Mouse (Mus musculus): Measurements from ENCODE around the gene Galntl6.
"Not testable (repeated sequence)": the region's sequence is repeated elsewhere in the genome, so short reads cannot be mapped to it uniquely, and the experiment has no call there.

DNA sequence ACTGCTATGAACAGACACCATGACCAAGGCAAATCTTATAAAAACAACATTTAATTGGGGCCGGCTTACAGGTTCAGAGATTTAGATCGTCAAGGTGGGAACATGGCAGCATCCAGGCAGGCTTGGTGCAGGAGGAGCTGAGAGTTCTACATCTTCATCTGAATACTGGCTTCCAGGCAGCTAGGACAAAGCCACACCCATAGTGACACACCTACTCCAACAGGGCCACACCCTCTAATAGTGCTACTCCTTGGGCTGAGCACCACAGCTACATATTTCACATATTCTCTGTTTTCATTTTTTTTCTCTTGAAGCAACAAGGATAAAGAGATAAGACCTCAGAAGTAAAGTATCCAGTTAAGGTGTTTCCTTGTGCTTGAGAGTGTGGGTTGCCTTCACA, 1149.8 kb downstream of the Galntl6 start:
- not testable (repeated sequence) for TF ChIP-seq USF1 (IDR thresholded peaks at IDR 0.05; ENCODE audit: low read depth); POLR2A (IDR thresholded peaks at IDR 0.05; ENCODE audit: insufficient read length, low read depth); CEBPB (IDR thresholded peaks at IDR 0.05; ENCODE audit: insufficient read depth, poor library complexity, severe bottlenecking); MAX (IDR thresholded peaks at IDR 0.05; ENCODE audit: low read depth); SRF (IDR thresholded peaks at IDR 0.05; ENCODE audit: control insufficient read depth, insufficient read length, low read depth); TCF12 (IDR thresholded peaks at IDR 0.05; ENCODE audit: insufficient read depth, poor library complexity, severe bottlenecking); MYOD1 (IDR thresholded peaks at IDR 0.05; ENCODE audit: control insufficient read depth in 1 of 3, insufficient read length in 2 of 3, low read depth in 2 of 3); POLR2AphosphoS2 (IDR thresholded peaks at IDR 0.05; ENCODE audit: insufficient read length, low read depth)

Measured in myocyte (in vitro differentiated cells).